Mouse (Mus musculus) hindbrain, embryonic 11.5 days (tissue): ENCODE measurements around the gene Cd46. TPM values are rescaled to one million over a fixed set of nuclear protein-coding genes. Genes with fewer than 3 reads are reported as not detected.
A peak's percentile ranks its signal among the peaks of the same experiment; 100 is the strongest.

Source experiments
- ATAC-seq: fragments of 200-750 bp; cut with Nextera tagmentation; 2 replicates; pipeline ENCODE4 v1.8.0; 2017; ENCODE audit warnings: mild to moderate bottlenecking, moderate TSS enrichment, moderate library complexity; ENCODE audit not compliant: low FRiP score
- DNase-seq: peaks from one replicate; pipeline ENCODE4 v3.0.0-alpha.2; 2015; ENCODE audit warnings: low spot score
- H3K27ac ChIP-seq: fragments of 300-500 bp; sonication (generic); 2 replicates; pipeline ENCODE4 v1.5.1; 2014; ENCODE audit warnings: mild to moderate bottlenecking, low read depth, low read length
- H3K27me3 ChIP-seq: fragments of 300-500 bp; sonication (generic); 2 replicates; pipeline ENCODE4 v1.6.1; 2014; ENCODE audit warnings: mild to moderate bottlenecking, low read length, moderate library complexity, mixed read lengths; ENCODE audit not compliant: control insufficient read depth, insufficient read depth
- H3K36me3 ChIP-seq: fragments of 300-500 bp; sonication (generic); 2 replicates; pipeline ENCODE4 v1.6.1; 2014; ENCODE audit warnings: mild to moderate bottlenecking, low read length, moderate library complexity, mixed read lengths; ENCODE audit not compliant: control insufficient read depth, insufficient read depth
- H3K4me1 ChIP-seq: fragments of 300-500 bp; sonication (generic); replicated peaks from 2 replicates; pipeline ENCODE4 v1.6.1; 2014; ENCODE audit warnings: low read length, mixed read lengths; ENCODE audit not compliant: control insufficient read depth, insufficient read depth
- H3K4me2 ChIP-seq: fragments of 300-500 bp; sonication (generic); replicated peaks from 2 replicates; pipeline ENCODE4 v1.6.1; 2014; ENCODE audit warnings: mild to moderate bottlenecking, low read depth, low read length
- H3K4me3 ChIP-seq: fragments of 300-500 bp; sonication (generic); 2 replicates; pipeline ENCODE4 v1.5.1; 2014; ENCODE audit warnings: low read depth, low read length
- H3K9ac ChIP-seq: fragments of 300-500 bp; sonication (generic); 2 replicates; pipeline ENCODE4 v1.6.1; 2014; ENCODE audit warnings: low read depth, low read length
- H3K9me3 ChIP-seq: fragments of 300-500 bp; sonication (generic); 2 replicates; pipeline ENCODE4 v1.6.1; 2016; ENCODE audit warnings: low read length; ENCODE audit not compliant: control insufficient read depth
- WGBS: fragments of 180-500 bp; shearing (Covaris S2); extraction: QIAGEN DNeasy Blood & Tissue Kit; methylation state at CpG from one replicate; pipeline ENCODE4 v1.1.7; 2014; 5-methylcytosine and 5-hydroxymethylcytosine counted together
- microRNA counts: library from miRNA; unstranded; fragments of <30 nt; microRNA quantifications from one replicate; lab custom pipeline; 2015
- polyA plus RNA-seq: library from polyadenylated mRNA; unstranded; fragments of >200 nt; fragmentation: Nextera tagmentation; extraction: Ambion mirVana; gene quantifications from 2 replicates; pipeline ENCODE4 v1.2.1, GENCODE M21; 2014

Cd46 gene
- polyA plus RNA-seq, 1 experiment from 2014 or later, result 0.90 TPM

- no peak for ATAC-seq
- Histone ChIP-seq H3K4me1 (no peaks in the 10 kb centered on the region), H3K9ac (no peak overlapping the region), H3K27ac (no peak overlapping the region), H3K9me3 (no peaks in the 10 kb centered on the region), H3K27me3 (no peaks in the 10 kb centered on the region), H3K4me3 (no peak overlapping the region), H3K36me3 (no peaks in the 10 kb centered on the region), H3K4me2 (no peak overlapping the region)
- WGBS, result 94% methylated on average over 1 of the region's 1 CpGs
- DNase-seq, result no peak
Measured at GRCm38 (mm10) chr1:194993409-194993988, 98.5 kb downstream of the Cd46 start.

GRCm38 (mm10) chr1:194992589-194993317 is 99.3 kb downstream of the Cd46 start:
- Histone ChIP-seq H3K4me3 (no peak overlapping the region), H3K9ac (no peak overlapping the region), H3K36me3 (no peaks in the 10 kb centered on the region), H3K4me2 (no peak overlapping the region), H3K4me1 (no peaks in the 10 kb centered on the region), H3K27me3 (no peaks in the 10 kb centered on the region), H3K9me3 (no peaks in the 10 kb centered on the region), H3K27ac (no peak overlapping the region)
- ATAC-seq (no peak), DNase-seq (no peak)
- WGBS, result 72% methylated on average over 5 of the region's 5 CpGs

GRCm38 (mm10) chr1:194991654-194992053 is 100.4 kb downstream of the Cd46 start:
- 91% methylated on average over 2 of the region's 2 CpGs for WGBS
- Histone ChIP-seq H3K9me3 (no peaks in the 10 kb centered on the region), H3K4me3 (no peak overlapping the region), H3K27me3 (no peaks in the 10 kb centered on the region), H3K4me2 (no peak overlapping the region), H3K36me3 (no peaks in the 10 kb centered on the region), H3K27ac (no peak overlapping the region), H3K4me1 (no peaks in the 10 kb centered on the region), H3K9ac (no peak overlapping the region)
- DNase-seq (no peak), ATAC-seq (no peak)

GRCm38 (mm10) chr1:194990976-194991375 is 101.1 kb downstream of the Cd46 start:
- H3K27ac ChIP-seq, result no peak overlapping the region
- no peaks in the 10 kb centered on the region for H3K36me3 ChIP-seq

GRCm38 (mm10) chr1:194989024-194989423 is 103.0 kb downstream of the Cd46 start:
- 88% methylated on average over 1 of the region's 1 CpGs for WGBS
- Histone ChIP-seq H3K9ac (no peak overlapping the region), H3K4me3 (no peak overlapping the region), H3K4me2 (no peak overlapping the region), H3K9me3 (no peaks in the 10 kb centered on the region), H3K4me1 (no peaks in the 10 kb centered on the region), H3K27me3 (no peaks in the 10 kb centered on the region), H3K36me3 (no peaks in the 10 kb centered on the region), H3K27ac (no peak overlapping the region)
- no peak for DNase-seq
- ATAC-seq, result no peak

More at GRCm38 (mm10) chr1:194990976-194991375, 101.1 kb downstream of the Cd46 start:
- Histone ChIP-seq H3K4me2 (no peak overlapping the region), H3K27me3 (no peaks in the 10 kb centered on the region), H3K4me3 (no peak overlapping the region), H3K9ac (no peak overlapping the region), H3K9me3 (no peaks in the 10 kb centered on the region), H3K4me1 (no peaks in the 10 kb centered on the region)
- DNase-seq (no peak), ATAC-seq (no peak)
- WGBS, result 87% methylated on average over 2 of the region's 2 CpGs

MicroRNAs within 50 kb of the gene (microRNA counts, 519-probe panel; counts per million panel counts)
- microRNA mmu-miR-29b (lab: Ali Mortazavi, UCI), result 892 counts per million, percentile 1 among the panel's probes with 10 or more counts
- microRNA mmu-miR-29c (lab: Ali Mortazavi, UCI), result 4,666 counts per million, percentile 54 among the panel's probes with 10 or more counts

Other genes with a start within 250 kb of the Cd46 start
- gene Cd34, start 153.4 kb downstream of the Cd46 start, polyA plus RNA-seq, result 55.3 and 58.3 TPM in 2 replicates
- 43.6 and 49.6 TPM in 2 replicates for gene Cr1l, start 39.3 kb upstream of the Cd46 start, polyA plus RNA-seq
- gene Cr2, start 84.5 kb upstream of the Cd46 start, polyA plus RNA-seq, result 0.32 TPM in 1 of 2 replicates, not detected in the other